Mouse (Mus musculus) liver, adult 2 months (tissue): ENCODE measurements at regions not wholly inside any gene's neighbourhood (a gene's known extent, or its start where the extent isn't known, plus 50 kb on each side); places are given as distances from the start of the nearest gene placed in this dataset.

Experiments
- CTCF ChIP-seq: fragments of 200-500 bp; IDR thresholded peaks from 2 replicates; pipeline ENCODE4 v1.5.1; 2011; ENCODE audit warnings: low read depth, low read length, control low read depth
- POLR2A ChIP-seq: fragments of 200-500 bp; IDR thresholded peaks from 2 replicates; pipeline ENCODE4 v1.6.1; 2011; ENCODE audit warnings: low read length, control low read depth; ENCODE audit not compliant: insufficient read depth; ENCODE audit errors: extremely low read depth

DNA sequence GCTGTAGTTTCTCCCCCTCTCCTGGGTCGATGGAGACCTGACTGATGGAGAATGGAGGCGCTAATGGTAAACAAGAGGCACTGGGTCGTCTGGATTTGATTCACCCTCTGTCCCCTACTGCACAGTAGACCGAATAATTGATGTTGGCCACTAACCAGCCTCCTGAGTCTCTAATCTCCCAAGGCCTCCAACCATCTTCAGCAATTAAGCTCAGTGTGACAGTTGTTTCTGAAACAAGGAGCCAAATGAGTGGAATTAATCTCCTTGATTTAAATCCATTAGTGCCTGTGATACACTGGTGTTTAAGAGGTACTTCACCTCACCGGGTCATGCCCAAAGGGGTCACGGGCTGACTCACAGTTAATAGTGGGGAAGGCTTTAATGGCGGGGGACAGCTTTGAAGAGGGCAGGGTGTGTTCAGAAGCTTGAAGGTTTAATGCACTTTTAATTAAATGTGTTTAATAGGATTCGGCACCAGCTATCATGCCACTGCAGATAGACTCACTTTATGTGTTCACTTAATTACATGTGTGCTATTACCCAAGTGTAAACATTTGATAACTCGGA is 161.8 kb upstream of the Msx2 start:
- no peak for TF ChIP-seq CTCF
- TF ChIP-seq POLR2A = no peak
